Mouse (Mus musculus) thymus, adult 2 months (tissue): ENCODE measurements around the gene Fads6.

Source experiments
- CTCF ChIP-seq: fragments of 200-500 bp; IDR thresholded peaks from 2 replicates; pipeline ENCODE4 v1.5.1; 2012; ENCODE audit warnings: mild to moderate bottlenecking, control low read depth, low read length, moderate library complexity, borderline replicate concordance; ENCODE audit not compliant: control insufficient read depth, poor library complexity, insufficient read depth; ENCODE audit errors: extremely low read depth
- POLR2A ChIP-seq: fragments of 200-500 bp; IDR thresholded peaks from 2 replicates; pipeline ENCODE4 v1.6.1; 2012; ENCODE audit warnings: mild to moderate bottlenecking, low read length, control low read depth, moderate library complexity; ENCODE audit not compliant: control insufficient read depth, poor library complexity, insufficient read depth; ENCODE audit errors: extremely low read depth

GRCm38 (mm10) chr11:115301351-115301750, 3.9 kb upstream of the Fads6 start:
- TF ChIP-seq CTCF, result no peak
- no peak for TF ChIP-seq POLR2A
